Mouse (Mus musculus): Measurements from ENCODE around the gene Trak2.
"Not testable (repeated sequence)": the region's sequence is repeated elsewhere in the genome, so short reads cannot be mapped to it uniquely, and the experiment has no call there.

- TF ChIP-seq POLR2A (IDR thresholded peaks at IDR 0.05; ENCODE audit: borderline replicate concordance, extremely low read depth, insufficient read depth, insufficient read length, poor library complexity, severe bottlenecking); CTCF (IDR thresholded peaks at IDR 0.05; ENCODE audit: borderline replicate concordance, extremely low read depth, insufficient read depth, insufficient read length): not testable (repeated sequence)
These were observed 93.9 kb downstream of the Trak2 start for GRCm38 (mm10) chr1:58879291-58879690.
